Mouse (Mus musculus): ENCODE measurements around the gene Olfr685. TPM values are rescaled to one million over a fixed set of nuclear protein-coding genes. Genes with fewer than 3 reads are reported as not detected.
A peak's percentile ranks its signal among the peaks of the same experiment; 100 is the strongest.

The Olfr685 gene
- not detected for total RNA-seq (2022)

- no peak for DNase-seq (ENCODE audit: low spot score in 2 of 2)
Measured at GRCm38 (mm10) chr7:105185912-105186311, at the start of gene Olfr685. TSS of gene Olfr685 (minus strand) at chr7:105186012.

DNA sequence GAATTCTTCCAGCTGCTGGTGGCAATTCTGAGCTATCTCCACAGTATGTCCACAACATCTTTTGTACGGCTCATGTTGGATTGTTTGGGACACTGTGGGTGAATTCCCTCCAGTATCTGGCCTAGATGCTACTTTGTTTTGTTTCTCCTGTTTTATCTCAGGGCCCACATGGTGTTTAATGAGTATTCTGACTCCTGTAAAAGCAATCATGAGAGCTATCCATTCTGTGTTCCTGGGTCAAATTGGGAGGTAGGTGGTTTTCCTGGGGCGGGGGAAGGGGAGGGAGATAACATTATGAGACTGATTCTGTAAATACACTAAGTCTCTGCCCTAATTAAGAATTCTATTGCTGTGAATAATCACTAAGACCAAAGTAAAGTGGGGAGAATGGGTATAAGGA, 43.6 kb upstream of the Olfr685 start:
- no peak for DNase-seq (ENCODE audit: low spot score in 2 of 2)

- no peak for DNase-seq (ENCODE audit: low spot score in 2 of 2)
Measured at GRCm38 (mm10) chr7:105228138-105228537, 42.3 kb upstream of the Olfr685 start.

DNA sequence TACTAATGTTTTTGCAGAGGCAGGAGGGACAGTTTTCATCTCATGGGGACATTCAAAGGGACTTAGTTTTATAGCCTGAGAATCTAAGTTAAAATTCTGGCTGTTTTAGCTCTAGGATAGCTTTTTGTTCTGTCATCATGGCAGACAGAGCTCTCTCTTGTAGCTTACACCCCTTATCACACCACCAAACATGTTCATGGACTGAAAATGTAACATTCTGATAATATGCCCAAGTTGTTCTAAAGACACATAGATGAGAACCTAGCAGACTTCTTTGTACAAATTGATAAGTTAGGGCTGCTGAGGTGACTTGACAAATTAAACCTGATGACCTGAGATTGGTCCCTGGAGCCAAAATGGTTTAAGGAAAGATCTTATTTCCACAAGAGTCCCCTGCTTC, 40.9 kb upstream of the Olfr685 start:
- no peak for DNase-seq (ENCODE audit: low spot score in 2 of 2)

GRCm38 (mm10) chr7:105226072-105226471, 40.3 kb upstream of the Olfr685 start:
- DNase-seq (ENCODE audit: low spot score in 2 of 2): no peak

- DNase-seq (ENCODE audit: low spot score in 2 of 2): no peak
Measured at GRCm38 (mm10) chr7:105218281-105218680, 32.5 kb upstream of the Olfr685 start.

GRCm38 (mm10) chr7:105214761-105215160, 28.9 kb upstream of the Olfr685 start:
- DNase-seq (ENCODE audit: low spot score in 2 of 2): peak; percentile 37 to 43

DNA sequence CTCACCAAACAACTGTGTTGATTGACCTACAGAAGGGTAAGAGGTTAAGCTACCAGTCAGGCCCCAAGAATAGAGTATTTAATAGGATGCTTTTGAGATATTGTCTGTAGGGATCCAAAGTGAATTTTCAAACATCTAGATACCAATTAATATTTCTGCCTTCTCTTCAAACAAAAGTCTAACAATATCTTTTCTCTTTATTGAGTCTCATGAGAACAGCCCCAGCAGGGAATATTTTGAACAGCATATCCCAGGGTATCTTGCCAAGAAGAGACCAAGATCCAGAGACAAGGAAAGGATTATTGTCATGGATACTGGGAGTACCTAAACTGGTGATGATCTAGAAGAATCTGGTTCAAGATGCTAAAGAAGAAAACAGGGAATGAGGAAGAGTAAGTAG, 21.6 kb upstream of the Olfr685 start, which contains the start of gene Olfr686:
Gene Olfr686, minus strand, starts transcription at position 101 of the 400 bp plus-strand sequence.
- no peak for DNase-seq (ENCODE audit: low spot score in 2 of 2)

GRCm38 (mm10) chr7:105170773-105171172, 15.0 kb downstream of the Olfr685 start:
- peak; percentile 9 to 11 for DNase-seq (ENCODE audit: low spot score in 2 of 2)

DNA sequence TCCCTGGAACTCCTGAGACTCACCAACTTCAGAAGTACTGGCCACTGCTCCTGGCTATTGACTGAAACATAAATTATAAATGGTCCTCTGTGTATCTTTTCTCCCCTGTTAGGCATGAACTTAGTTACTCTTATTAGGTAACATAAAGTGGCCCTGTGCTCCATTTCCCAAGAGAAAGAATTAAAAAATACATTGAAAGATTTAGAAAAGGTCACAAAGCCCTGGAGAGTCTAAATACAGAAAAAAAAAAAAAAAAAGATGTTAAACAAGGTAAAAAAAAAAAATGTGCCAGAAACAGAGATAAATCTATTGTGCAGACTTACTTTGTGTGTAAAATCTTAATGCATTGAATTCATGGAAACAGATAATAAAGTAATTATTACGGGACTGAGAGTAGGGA, 22.3 kb downstream of the Olfr685 start, which contains the start of gene Olfr684:
Gene Olfr684, minus strand, starts transcription at position 101 of the 400 bp plus-strand sequence.
- no peak for DNase-seq (ENCODE audit: low spot score in 2 of 2)

DNA sequence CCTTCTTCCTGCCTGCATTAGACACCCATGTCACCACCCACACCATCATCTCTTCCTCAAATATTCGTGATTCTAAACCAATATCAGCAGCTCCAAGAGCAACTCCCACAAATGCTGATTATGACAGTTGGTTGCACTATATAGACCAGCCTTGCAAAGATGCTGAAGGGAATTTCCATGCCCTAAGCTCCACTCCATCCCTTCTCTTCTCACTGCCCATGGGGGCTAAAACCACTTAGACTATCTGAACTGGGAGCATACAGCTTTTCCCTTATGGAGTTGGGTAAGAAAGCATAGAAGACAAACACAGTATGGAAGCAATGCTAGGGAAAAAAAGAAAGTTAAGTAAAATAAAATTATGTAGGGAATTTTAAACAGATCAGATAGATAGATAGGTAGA, 38.9 kb downstream of the Olfr685 start, which contains the start of gene Olfr683:
Gene Olfr683, minus strand, starts transcription at position 101 of the 400 bp plus-strand sequence.
- no peak for DNase-seq (ENCODE audit: low spot score in 2 of 2)

- DNase-seq (ENCODE audit: low spot score in 2 of 2): no peak
Measured at GRCm38 (mm10) chr7:105141275-105141674, 44.5 kb downstream of the Olfr685 start.

Other genes starting within 250 kb of the Olfr685 start
- gene Olfr670, start 223.4 kb downstream of the Olfr685 start, total RNA-seq (2022): not detected
- gene Olfr671, start 206.9 kb downstream of the Olfr685 start, total RNA-seq (2022): not detected
- gene Olfr672, start 184.0 kb downstream of the Olfr685 start, total RNA-seq (2022): not detected
- gene Olfr675, start 157.6 kb downstream of the Olfr685 start, total RNA-seq (2022): not detected
- not detected for gene Olfr676, start 153.3 kb downstream of the Olfr685 start, total RNA-seq (2022)
- gene Olfr677, start 134.6 kb downstream of the Olfr685 start, total RNA-seq (2022): not detected
- not detected for gene Olfr678, start 121.5 kb downstream of the Olfr685 start, total RNA-seq (2022)
- gene Olfr679, start 104.8 kb downstream of the Olfr685 start, total RNA-seq (2022): not detected
- gene Olfr680-ps1, start 93.2 kb downstream of the Olfr685 start, total RNA-seq (2022): not detected
- not detected for gene Olfr681, start 69.2 kb downstream of the Olfr685 start, total RNA-seq (2022)
- not detected for gene Olfr683, start 39.0 kb downstream of the Olfr685 start, total RNA-seq (2022)
- not detected for gene Olfr684, start 22.4 kb downstream of the Olfr685 start, total RNA-seq (2022)
- not detected for gene Olfr686, start 21.5 kb upstream of the Olfr685 start, total RNA-seq (2022)
- not detected for gene Olfr688, start 102.1 kb upstream of the Olfr685 start, total RNA-seq (2022)
- gene Olfr689, start 125.2 kb upstream of the Olfr685 start, total RNA-seq (2022): not detected
- 1 to 10 TPM in 1 of 4 experiments, under 1 TPM in 3; 0.39 to 2.0 (median 0.68) TPM for gene Olfr690, start 148.1 kb upstream of the Olfr685 start, total RNA-seq (2022)
- gene Olfr691, start 156.3 kb upstream of the Olfr685 start, total RNA-seq (2022): 1 to 10 TPM in 1 of 4 experiments, under 1 TPM in 3; 0.31 to 1.0 (median 0.62) TPM
- gene Olfr692, start 182.2 kb upstream of the Olfr685 start, total RNA-seq (2022): not detected
- gene Gm5901, start 189.0 kb upstream of the Olfr685 start, total RNA-seq (2022): not detected
- gene Fam160a2, start 214.0 kb upstream of the Olfr685 start, total RNA-seq (2022): 10 to 100 TPM; 53.0 to 63.3 (median 60.1) TPM
- 1 to 10 TPM in 1 of 4 experiments, under 1 TPM in 3; 0.54 to 1.1 (median 0.76) TPM for gene Cnga4, start 218.6 kb upstream of the Olfr685 start, total RNA-seq (2022)
- gene Cckbr, start 239.7 kb upstream of the Olfr685 start, total RNA-seq (2022): 10 to 100 TPM in 1 of 4 experiments, 1 to 10 TPM in 3; 8.6 to 10.8 (median 9.4) TPM

Measured in layer of hippocampus, adult 8-10 months (tissue).